Mouse (Mus musculus) hindbrain, postnatal 0 days (tissue): ENCODE measurements around the gene Gprin3. TPM values are rescaled to one million over a fixed set of nuclear protein-coding genes. Genes with fewer than 3 reads are reported as not detected.
"Not testable (repeated sequence)": the region's sequence is repeated elsewhere in the genome, so short reads cannot be mapped to it uniquely, and the experiment has no call there.

Experiments used
- ATAC-seq: fragments of 200-750 bp; cut with Nextera tagmentation; 2 replicates; pipeline ENCODE4 v1.8.0; 2017; ENCODE audit warnings: mild to moderate bottlenecking, moderate TSS enrichment, moderate library complexity
- DNase-seq: peaks from one replicate; pipeline ENCODE4 v3.0.0-alpha.2; 2015; ENCODE audit warnings: low spot score
- H3K27ac ChIP-seq: fragments of 300-500 bp; sonication (generic); 2 replicates; pipeline ENCODE4 v1.5.1; 2014; ENCODE audit warnings: mild to moderate bottlenecking
- H3K27me3 ChIP-seq: fragments of 300-500 bp; sonication (generic); 2 replicates; pipeline ENCODE4 v1.6.1; 2014; ENCODE audit warnings: low read length, mixed read lengths; ENCODE audit not compliant: insufficient read depth
- H3K36me3 ChIP-seq: fragments of 300-500 bp; sonication (generic); 2 replicates; pipeline ENCODE4 v1.6.1; 2014; ENCODE audit warnings: low read length, mixed read lengths; ENCODE audit not compliant: insufficient read depth
- H3K4me1 ChIP-seq: fragments of 300-500 bp; sonication (generic); 2 replicates; pipeline ENCODE4 v1.6.1; 2014; ENCODE audit warnings: antibody characterized with exemption, low read length, mixed read lengths; ENCODE audit not compliant: insufficient read depth
- H3K4me2 ChIP-seq: fragments of 300-500 bp; sonication (generic); 2 replicates; pipeline ENCODE4 v1.6.1; 2014; ENCODE audit warnings: low read depth, mild to moderate bottlenecking, low read length, moderate library complexity, mixed read lengths
- H3K4me3 ChIP-seq: fragments of 300-500 bp; sonication (generic); 2 replicates; pipeline ENCODE4 v1.5.1; 2014; ENCODE audit warnings: low read length
- H3K9ac ChIP-seq: fragments of 300-500 bp; sonication (generic); replicated peaks from 2 replicates; pipeline ENCODE4 v1.6.1; 2014; ENCODE audit warnings: mild to moderate bottlenecking, low read length, moderate library complexity, mixed read lengths
- H3K9me3 ChIP-seq: fragments of 300-500 bp; sonication (generic); 2 replicates; pipeline ENCODE4 v1.6.1; 2016; ENCODE audit warnings: low read length, mixed read lengths
- CTCF ChIP-seq: IDR thresholded peaks from 2 replicates; pipeline ENCODE4 v1.5.1; 2016; ENCODE audit warnings: antibody characterized with exemption, control low read depth, low read depth
- WGBS: fragments of 180-500 bp; shearing (Covaris S2); extraction: QIAGEN DNeasy Blood & Tissue Kit; methylation state at CpG from one replicate; pipeline ENCODE4 v1.1.7; 2014; 5-methylcytosine and 5-hydroxymethylcytosine counted together
- polyA plus RNA-seq: library from polyadenylated mRNA; unstranded; fragments of >200 nt; fragmentation: Nextera tagmentation; extraction: Ambion mirVana; gene quantifications from 2 replicates; pipeline ENCODE4 v1.2.1, GENCODE M21; 2015
- total RNA-seq: library from RNA; depleted of rRNA; stranded (reverse); fragments of >200 nt; gene quantifications from 2 replicates; pipeline ENCODE4 v1.2.3, GENCODE M21; 2014; rRNA removed

The Gprin3 gene
- total and polyA plus RNA-seq, 2 experiments from 2014 or later = 13.7 to 24.7 TPM

DNA sequence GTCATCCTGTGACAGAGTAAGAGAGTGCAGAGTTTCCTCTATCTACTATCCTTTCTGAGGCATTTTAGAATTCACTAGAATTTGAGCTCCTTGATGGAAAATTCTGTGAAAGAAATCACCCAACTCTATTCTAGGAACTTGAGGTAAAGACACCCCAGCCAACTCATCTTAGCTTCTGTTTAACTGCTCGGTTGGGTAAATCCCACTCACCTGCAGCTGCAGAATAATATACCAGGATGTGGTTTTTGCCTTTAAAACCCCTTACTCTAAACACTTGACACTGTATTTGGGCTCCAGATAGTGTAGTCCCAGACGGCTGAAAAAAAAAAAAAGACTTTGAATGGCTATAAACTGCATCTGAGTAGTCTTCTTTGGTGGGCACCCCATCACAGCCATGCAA is 112.9 kb downstream of the Gprin3 start:
- Histone ChIP-seq H3K27me3 (no peaks in the 10 kb centered on the region), H3K9ac (no peak overlapping the region), H3K36me3 (no peaks in the 10 kb centered on the region), H3K4me1 (no peaks in the 10 kb centered on the region), H3K4me3 (no peak overlapping the region), H3K27ac (no peak overlapping the region), H3K9me3 (no peaks in the 10 kb centered on the region), H3K4me2 (no peak overlapping the region)
- WGBS = 75% methylated on average over 2 of the region's 2 CpGs
- DNase-seq (no peak), ATAC-seq (no peak)
- no peak for TF ChIP-seq CTCF

DNA sequence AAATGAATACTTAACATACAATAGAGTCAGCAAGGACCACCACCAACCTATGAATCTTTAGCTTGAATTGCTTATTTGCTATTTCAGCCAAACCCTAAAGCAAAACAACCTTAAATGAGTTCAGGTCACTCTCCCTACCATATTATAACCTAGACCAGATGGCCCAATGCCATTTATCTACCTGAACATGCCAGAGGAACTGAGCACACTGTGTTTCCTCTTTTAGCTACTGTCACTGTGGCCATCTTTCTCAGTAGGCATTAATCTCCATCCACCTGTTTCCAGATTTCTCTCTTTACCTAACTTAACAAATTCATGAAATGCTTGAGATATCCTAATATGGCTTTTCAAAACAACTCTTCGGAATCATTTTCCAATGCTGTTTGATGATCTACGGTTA is 114.9 kb downstream of the Gprin3 start:
- no peak overlapping the region for H3K9ac ChIP-seq

DNA sequence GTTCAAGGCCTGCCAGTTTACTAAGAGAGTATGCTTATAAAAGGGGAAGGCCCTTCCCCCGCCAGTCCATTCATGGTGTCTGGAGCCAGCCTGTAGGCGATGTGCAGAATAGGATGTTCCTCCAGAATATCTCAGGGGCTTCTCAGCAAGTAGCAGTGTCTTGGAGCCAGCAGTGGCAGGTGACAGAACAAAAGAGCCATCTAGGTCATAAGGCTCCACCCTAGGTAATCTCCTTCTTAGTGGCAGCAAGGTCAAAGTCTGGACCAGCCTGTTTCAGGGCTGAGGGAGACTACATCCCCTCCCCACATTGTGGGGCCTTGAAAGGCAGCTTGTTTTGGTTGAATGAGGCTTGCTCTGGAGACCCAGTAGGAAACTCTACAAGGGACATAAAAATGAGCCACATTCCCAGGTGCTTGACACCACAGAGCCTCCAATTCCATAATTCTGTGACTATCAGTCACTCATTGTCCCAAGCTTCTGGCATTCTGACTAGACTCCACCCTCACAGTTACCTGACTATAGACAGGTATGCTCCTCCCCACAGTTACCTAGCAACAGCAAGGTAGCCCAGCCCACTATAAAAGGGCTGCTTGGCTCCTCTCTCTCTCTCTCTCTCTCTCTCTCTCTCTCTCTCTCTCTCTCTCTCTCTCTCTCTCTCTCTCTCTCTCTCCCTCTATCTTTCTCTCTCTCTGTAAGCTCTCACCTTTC is 121.7 kb downstream of the Gprin3 start:
- not testable (repeated sequence) for H3K36me3 ChIP-seq, H3K9me3 ChIP-seq, H3K27me3 ChIP-seq, H3K27ac ChIP-seq, DNase-seq, H3K4me1 ChIP-seq, ATAC-seq, H3K9ac ChIP-seq, H3K4me3 ChIP-seq, H3K4me2 ChIP-seq
- 76% methylated on average over 2 of the region's 2 CpGs for WGBS

More for the DNA sequence above, 114.9 kb downstream of the Gprin3 start:
- no peak overlapping the region for H3K4me2 ChIP-seq
- H3K9me3 ChIP-seq = no peaks in the 10 kb centered on the region
- ATAC-seq (no peak), DNase-seq (no peak)
- WGBS = 97% methylated on average over 2 of the region's 2 CpGs
- TF ChIP-seq CTCF = no peak
- H3K4me3 ChIP-seq = no peak overlapping the region
- no peak overlapping the region for H3K27ac ChIP-seq
- H3K4me1 ChIP-seq = no peaks in the 10 kb centered on the region
- H3K27me3 ChIP-seq = no peaks in the 10 kb centered on the region
- no peaks in the 10 kb centered on the region for H3K36me3 ChIP-seq

GRCm38 (mm10) chr6:59303031-59303430 is 123.1 kb downstream of the Gprin3 start:
- no peak overlapping the region for H3K4me3 ChIP-seq
- no peak overlapping the region for H3K4me2 ChIP-seq
- WGBS = 72% methylated on average over 1 of the region's 1 CpGs
- H3K27ac ChIP-seq = no peak overlapping the region
- ATAC-seq (no peak), DNase-seq (no peak)
- no peaks in the 10 kb centered on the region for H3K36me3 ChIP-seq
- no peaks in the 10 kb centered on the region for H3K4me1 ChIP-seq
- no peak for TF ChIP-seq CTCF
- no peak overlapping the region for H3K9ac ChIP-seq
- H3K9me3 ChIP-seq = no peaks in the 10 kb centered on the region
- no peaks in the 10 kb centered on the region for H3K27me3 ChIP-seq

Other genes with a start within 250 kb of the Gprin3 start
- gene Tigd2, start 217.4 kb downstream of the Gprin3 start, total RNA-seq = 10.9 and 13.2 TPM in 2 replicates
- gene Tigd2, start 217.4 kb downstream of the Gprin3 start, polyA plus RNA-seq = 13.9 and 14.9 TPM in 2 replicates